Mouse (Mus musculus) heart, postnatal 0 days (tissue): ENCODE results near the gene Btbd3. TPM values are rescaled to one million over a fixed set of nuclear protein-coding genes. Genes with fewer than 3 reads are reported as not detected.

Experiments used
- ATAC-seq: fragments of 200-750 bp; cut with Nextera tagmentation; 2 replicates; pipeline ENCODE4 v1.8.0; 2017; ENCODE audit warnings: low read depth, moderate number of reproducible peaks, moderate library complexity; ENCODE audit not compliant: insufficient read depth
- DNase-seq: peaks from one replicate; pipeline ENCODE4 v3.0.0-alpha.2; 2016; ENCODE audit warnings: low spot score
- H3K27ac ChIP-seq: fragments of 300-500 bp; sonication (generic); 2 replicates; pipeline ENCODE4 v1.5.1; 2014; ENCODE audit warnings: low read depth, mild to moderate bottlenecking
- H3K27me3 ChIP-seq: fragments of 300-500 bp; sonication (generic); 2 replicates; pipeline ENCODE4 v1.6.1; 2014; ENCODE audit warnings: low read length, mixed read lengths; ENCODE audit not compliant: control insufficient read depth, insufficient read depth
- H3K36me3 ChIP-seq: fragments of 300-500 bp; sonication (generic); replicated peaks from 2 replicates; pipeline ENCODE4 v1.6.1; 2014; ENCODE audit warnings: low read length, mixed read lengths; ENCODE audit not compliant: control insufficient read depth, insufficient read depth
- H3K4me1 ChIP-seq: fragments of 300-500 bp; sonication (generic); 2 replicates; pipeline ENCODE4 v1.6.1; 2014; ENCODE audit warnings: antibody characterized with exemption; ENCODE audit not compliant: control insufficient read depth, insufficient read depth
- H3K4me2 ChIP-seq: fragments of 300-500 bp; sonication (generic); 2 replicates; pipeline ENCODE4 v1.6.1; 2014; ENCODE audit warnings: low read depth, mild to moderate bottlenecking, low read length, moderate library complexity
- H3K4me3 ChIP-seq: fragments of 300-500 bp; sonication (generic); 2 replicates; pipeline ENCODE4 v1.5.1; 2014; ENCODE audit warnings: low read depth, low read length
- H3K9ac ChIP-seq: fragments of 300-500 bp; sonication (generic); replicated peaks from 2 replicates; pipeline ENCODE4 v1.6.1; 2014; ENCODE audit warnings: low read depth, low read length, mixed read lengths
- H3K9me3 ChIP-seq: fragments of 300-500 bp; sonication (generic); replicated peaks from 2 replicates; pipeline ENCODE4 v1.6.1; 2016; ENCODE audit warnings: low read length; ENCODE audit not compliant: control insufficient read depth
- CTCF ChIP-seq: IDR thresholded peaks from 2 replicates; pipeline ENCODE4 v1.5.1; 2016; ENCODE audit warnings: antibody characterized with exemption, control low read depth, low read depth
- EP300 ChIP-seq: IDR thresholded peaks from 2 replicates; pipeline ENCODE4 v1.6.1; 2016; ENCODE audit warnings: antibody characterized with exemption, low read depth
- WGBS: fragments of 180-500 bp; shearing (Covaris S2); extraction: QIAGEN DNeasy Blood & Tissue Kit; methylation state at CpG from one replicate; pipeline ENCODE4 v1.1.7; 2014; 5-methylcytosine and 5-hydroxymethylcytosine counted together
- polyA plus RNA-seq: library from polyadenylated mRNA; unstranded; fragments of >200 nt; fragmentation: Nextera tagmentation; extraction: Ambion mirVana; gene quantifications from 2 replicates; pipeline ENCODE4 v1.2.1, GENCODE M21; 2015
- total RNA-seq: library from RNA; depleted of rRNA; stranded (reverse); fragments of >200 nt; gene quantifications from 2 replicates; pipeline ENCODE4 v1.2.3, GENCODE M21; 2014; ENCODE audit warnings: low replicate concordance

Gene Btbd3
- total and polyA plus RNA-seq, 2 experiments from 2014 or later: 8.5 to 18.7 TPM

GRCm38 (mm10) chr2:138405753-138406528, 149.6 kb downstream of the Btbd3 start:
- peak; percentile 69 for ATAC-seq
- H3K4me3 ChIP-seq: no peak overlapping the region
- WGBS: 25% methylated on average over 4 of the region's 4 CpGs
- H3K36me3 ChIP-seq: no peaks in the 10 kb centered on the region
- no peak overlapping the region for H3K4me2 ChIP-seq
- H3K27ac ChIP-seq: no peak overlapping the region
- no peak overlapping the region for H3K9ac ChIP-seq
- DNase-seq: peak; percentile 6
- H3K9me3 ChIP-seq: no peaks in the 10 kb centered on the region
- no peaks in the 10 kb centered on the region for H3K27me3 ChIP-seq
- no peaks in the 10 kb centered on the region for H3K4me1 ChIP-seq
- no peak for TF ChIP-seq CTCF
- TF ChIP-seq EP300: no peak

DNA sequence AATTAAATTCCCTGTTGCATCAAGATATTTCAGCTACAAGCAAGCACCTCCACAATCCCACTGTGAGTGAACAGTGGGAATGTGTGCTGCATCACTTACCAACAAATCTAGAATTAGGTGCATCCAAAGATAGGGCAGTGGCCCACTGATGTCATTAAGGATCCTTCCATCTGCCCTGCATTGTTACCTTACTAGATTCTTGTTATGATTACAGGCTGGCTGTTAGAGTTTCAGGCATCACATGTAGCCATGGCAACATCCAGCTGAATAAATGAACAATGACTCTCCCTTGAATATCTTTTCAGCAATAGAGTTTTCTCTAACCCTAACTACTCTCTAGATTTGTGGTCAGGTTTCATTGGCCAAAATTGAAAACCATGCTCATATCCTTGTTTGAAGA, 150.3 kb downstream of the Btbd3 start:
- H3K36me3 ChIP-seq: no peaks in the 10 kb centered on the region
- H3K4me1 ChIP-seq: no peaks in the 10 kb centered on the region
- H3K9ac ChIP-seq: no peak overlapping the region
- H3K4me2 ChIP-seq: no peak overlapping the region
- no peaks in the 10 kb centered on the region for H3K27me3 ChIP-seq
- ATAC-seq (no peak), DNase-seq (no peak)
- no peak overlapping the region for H3K27ac ChIP-seq
- H3K9me3 ChIP-seq: no peaks in the 10 kb centered on the region
- no peak overlapping the region for H3K4me3 ChIP-seq
- no peak for TF ChIP-seq CTCF
- TF ChIP-seq EP300: no peak

DNA sequence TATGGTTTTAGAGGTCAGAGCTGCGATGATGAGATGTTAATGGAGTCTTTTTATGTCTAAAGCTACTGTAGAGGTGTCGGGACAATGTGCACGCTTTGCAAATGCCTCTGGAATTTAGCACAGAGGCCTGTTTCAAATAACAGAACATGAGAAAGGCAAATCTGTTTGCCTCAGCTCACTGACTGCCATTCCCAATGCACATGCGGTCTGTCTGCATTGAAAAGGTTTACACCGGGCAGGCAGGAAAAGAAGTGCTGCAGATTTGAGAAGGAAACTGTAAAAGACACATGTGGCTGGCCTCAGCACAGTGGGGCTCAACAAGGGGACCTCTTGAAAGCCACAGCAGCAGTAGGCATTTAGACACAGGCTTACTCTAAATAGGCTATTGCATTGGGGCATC, 156.2 kb downstream of the Btbd3 start:
- no peaks in the 10 kb centered on the region for H3K4me1 ChIP-seq
- H3K9ac ChIP-seq: no peak overlapping the region
- ATAC-seq (no peak), DNase-seq (no peak)
- no peak for TF ChIP-seq CTCF
- no peak for TF ChIP-seq EP300
- H3K9me3 ChIP-seq: no peaks in the 10 kb centered on the region
- WGBS: 41% methylated on average over 5 of the region's 5 CpGs
- no peak overlapping the region for H3K4me2 ChIP-seq
- H3K4me3 ChIP-seq: no peak overlapping the region
- H3K27ac ChIP-seq: no peak overlapping the region
- H3K36me3 ChIP-seq: no peaks in the 10 kb centered on the region
- H3K27me3 ChIP-seq: no peaks in the 10 kb centered on the region

- no peak for ATAC-seq
- no peak overlapping the region for H3K4me2 ChIP-seq
- 41% methylated on average over 2 of the region's 2 CpGs for WGBS
- no peaks in the 10 kb centered on the region for H3K4me1 ChIP-seq
- DNase-seq: no peak
- no peak overlapping the region for H3K27ac ChIP-seq
- no peak overlapping the region for H3K9ac ChIP-seq
- TF ChIP-seq CTCF (no peak), EP300 (no peak)
- H3K4me3 ChIP-seq: no peak overlapping the region
- H3K36me3 ChIP-seq: no peaks in the 10 kb centered on the region
- no peaks in the 10 kb centered on the region for H3K9me3 ChIP-seq
- H3K27me3 ChIP-seq: no peaks in the 10 kb centered on the region
These were observed 166.0 kb downstream of the Btbd3 start for GRCm38 (mm10) chr2:138422321-138422720.

GRCm38 (mm10) chr2:138431991-138432390, 175.6 kb downstream of the Btbd3 start:
- H3K4me2 ChIP-seq: no peak overlapping the region
- H3K9me3 ChIP-seq: no peaks in the 10 kb centered on the region
- H3K9ac ChIP-seq: no peak overlapping the region
- ATAC-seq: no peak
- H3K27me3 ChIP-seq: no peaks in the 10 kb centered on the region
- WGBS: 40% methylated on average over 2 of the region's 2 CpGs
- no peak overlapping the region for H3K4me3 ChIP-seq
- H3K36me3 ChIP-seq: no peaks in the 10 kb centered on the region
- TF ChIP-seq CTCF (no peak), EP300 (no peak)
- H3K27ac ChIP-seq: 0 out of 2 replicates have a peak overlapping the region, but pooled peaks have one; percentile 18
- DNase-seq: no peak
- H3K4me1 ChIP-seq: no peaks in the 10 kb centered on the region

- no peaks in the 10 kb centered on the region for H3K36me3 ChIP-seq
- no peak overlapping the region for H3K9ac ChIP-seq
- TF ChIP-seq CTCF: no peak
- TF ChIP-seq EP300: no peak
- no peak overlapping the region for H3K27ac ChIP-seq
- no peak overlapping the region for H3K4me2 ChIP-seq
- DNase-seq: no peak
- no peaks in the 10 kb centered on the region for H3K9me3 ChIP-seq
- no peaks in the 10 kb centered on the region for H3K4me1 ChIP-seq
- ATAC-seq: no peak
- no peak overlapping the region for H3K4me3 ChIP-seq
- no peaks in the 10 kb centered on the region for H3K27me3 ChIP-seq
- 72% methylated on average over 3 of the region's 3 CpGs for WGBS
These were observed 190.1 kb downstream of the Btbd3 start for GRCm38 (mm10) chr2:138446466-138446865.
